Mouse (Mus musculus) spleen, adult 2 months (tissue): Measurements from ENCODE around the gene Atp2c2. TPM values are rescaled to one million over a fixed set of nuclear protein-coding genes. Genes with fewer than 3 reads are reported as not detected.
A peak's percentile ranks its signal among the peaks of the same experiment; 100 is the strongest.

Source experiments
- DNase-seq, 2 experiments: peaks; one replicate each; pipeline versions ENCODE4 v3.0.0 to v3.0.0-alpha.2; 2012 to 2021; ENCODE audit warnings: low spot score in 2 of 2, low read depth in 1 of 2
- H3K27ac ChIP-seq: fragments of 200-500 bp; 2 replicates; pipeline ENCODE4 v1.5.1; 2012; ENCODE audit warnings: low read length, inconsistent platforms; ENCODE audit not compliant: insufficient read depth
- H3K27me3 ChIP-seq: fragments of 200-500 bp; 2 replicates; pipeline ENCODE4 v1.6.1; 2012; ENCODE audit warnings: mild to moderate bottlenecking, moderate library complexity, low read length, inconsistent platforms; ENCODE audit not compliant: control insufficient read depth, insufficient read depth
- H3K36me3 ChIP-seq: fragments of 200-500 bp; 2 replicates; pipeline ENCODE4 v1.6.1; 2012; ENCODE audit warnings: mild to moderate bottlenecking, low read length, inconsistent platforms; ENCODE audit not compliant: control insufficient read depth, insufficient read depth
- H3K4me1 ChIP-seq: fragments of 200-500 bp; 2 replicates; pipeline ENCODE4 v1.6.1; 2011; ENCODE audit warnings: inconsistent platforms; ENCODE audit not compliant: control insufficient read depth, insufficient read depth, insufficient read length
- H3K4me3 ChIP-seq: fragments of 200-500 bp; 2 replicates; pipeline ENCODE4 v1.5.1; 2011; ENCODE audit warnings: mild to moderate bottlenecking, inconsistent platforms; ENCODE audit not compliant: insufficient read depth, insufficient read length; ENCODE audit errors: extremely low read depth
- CTCF ChIP-seq: fragments of 200-500 bp; IDR thresholded peaks from 2 replicates; pipeline ENCODE4 v1.5.1; 2011; ENCODE audit warnings: mild to moderate bottlenecking, inconsistent platforms; ENCODE audit not compliant: insufficient read depth, insufficient read length, insufficient replicate concordance; ENCODE audit errors: extremely low read depth
- POLR2A ChIP-seq: fragments of 200-500 bp; IDR thresholded peaks from 2 replicates; pipeline ENCODE4 v1.6.1; 2011; ENCODE audit warnings: low read depth, low read length, inconsistent platforms
- WGBS: fragments of 180-500 bp; shearing (Covaris S2); methylation state at CpG from one replicate; pipeline ENCODE4 v1.1.7; 2018; 5-methylcytosine and 5-hydroxymethylcytosine counted together
- polyA plus RNA-seq: library from polyadenylated mRNA; depleted of rRNA; stranded (reverse); fragments of >200 nt; gene quantifications from 2 replicates; pipeline ENCODE4 v1.2.3, GENCODE M21; 2012

Atp2c2 gene
- polyA plus RNA-seq, 1 experiment = 0.28 TPM

GRCm38 (mm10) chr8:119789581-119789980 is 89.8 kb downstream of the Atp2c2 start:
- Histone ChIP-seq H3K27ac (peak overlapping the region; percentile 65), H3K36me3 (no peaks in the 10 kb centered on the region), H3K27me3 (no peaks in the 10 kb centered on the region), H3K4me3 (no peak overlapping the region), H3K4me1 (peaks cover 29% of the 10 kb centered on the region; the same call in 1 of the 2 replicates)
- WGBS = 65% methylated on average over 7 of the region's 7 CpGs
- DNase-seq = no peak
- TF ChIP-seq CTCF = no peak
- TF ChIP-seq POLR2A = no peak

- Histone ChIP-seq H3K27ac (no peak overlapping the region), H3K36me3 (no peaks in the 10 kb centered on the region)
- no peak for DNase-seq
Measured at GRCm38 (mm10) chr8:119791804-119792704, 92.2 kb downstream of the Atp2c2 start.

DNA sequence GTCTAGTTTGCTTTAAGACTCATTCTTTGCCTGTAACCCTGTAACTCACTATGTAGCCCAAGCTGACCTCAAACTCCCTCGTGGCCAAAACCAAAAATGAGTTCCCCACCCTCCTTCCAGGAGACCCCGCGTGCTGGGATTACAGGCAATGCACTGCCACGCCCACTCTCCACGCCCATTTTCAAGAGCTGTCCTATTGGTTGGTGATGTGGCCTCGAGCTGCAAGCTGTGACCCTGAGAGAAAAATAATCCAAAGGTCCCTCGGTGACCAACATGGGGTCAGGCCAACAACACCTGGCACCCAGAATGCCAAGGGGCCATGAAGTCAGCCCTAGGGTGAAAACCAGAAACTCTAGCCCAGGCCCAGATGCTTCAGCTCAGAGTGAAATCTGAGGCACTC is 94.9 kb downstream of the Atp2c2 start:
- no peak for DNase-seq
- peaks cover 9% of the 10 kb centered on the region; the same call in 1 of the 2 replicates for H3K4me1 ChIP-seq
- H3K4me3 ChIP-seq = no peak overlapping the region
- H3K27ac ChIP-seq = no peak overlapping the region
- 80% methylated on average over 7 of the region's 7 CpGs for WGBS
- TF ChIP-seq CTCF (no peak), POLR2A (no peak)
- no peaks in the 10 kb centered on the region for H3K36me3 ChIP-seq
- no peaks in the 10 kb centered on the region for H3K27me3 ChIP-seq

More at GRCm38 (mm10) chr8:119791804-119792704, 92.2 kb downstream of the Atp2c2 start:
- 73% methylated on average over 16 of the region's 16 CpGs for WGBS
- H3K4me3 ChIP-seq = no peak overlapping the region
- no peaks in the 10 kb centered on the region for H3K27me3 ChIP-seq
- no peak for TF ChIP-seq CTCF
- TF ChIP-seq POLR2A = no peak
- H3K4me1 ChIP-seq = peaks cover 8% of the 10 kb centered on the region; the same call in 1 of the 2 replicates

DNA sequence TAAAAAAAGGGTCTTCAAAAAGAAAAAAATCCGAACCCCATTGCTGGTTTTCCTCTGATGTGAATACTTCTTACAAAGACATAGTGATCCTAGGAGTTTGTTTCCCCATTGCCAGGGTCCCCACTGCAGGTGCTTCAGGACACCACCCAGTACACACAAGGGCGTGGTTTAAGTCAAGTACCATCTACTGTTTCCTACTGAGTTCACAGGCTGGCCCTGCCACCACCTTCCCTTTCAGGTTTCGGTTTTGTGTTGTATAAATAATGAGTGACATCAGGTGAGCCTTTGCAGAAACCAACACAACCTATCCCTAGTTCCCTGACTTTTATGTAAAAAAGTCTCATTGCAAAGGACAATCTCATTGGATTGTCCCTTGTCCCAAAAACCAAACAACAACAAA is 95.8 kb downstream of the Atp2c2 start:
- Histone ChIP-seq H3K36me3 (no peaks in the 10 kb centered on the region), H3K27ac (no peak overlapping the region), H3K27me3 (no peaks in the 10 kb centered on the region), H3K4me1 (peaks cover 9% of the 10 kb centered on the region; the same call in 1 of the 2 replicates), H3K4me3 (no peak overlapping the region)
- 65% methylated on average over 3 of the region's 3 CpGs for WGBS
- TF ChIP-seq CTCF = no peak
- no peak for DNase-seq

GRCm38 (mm10) chr8:119798170-119798964 is 98.6 kb downstream of the Atp2c2 start:
- no peak for TF ChIP-seq POLR2A
- no peak for TF ChIP-seq CTCF
- Histone ChIP-seq H3K4me3 (peak overlapping the region; percentile 29; the same call in 1 of the 2 replicates), H3K36me3 (no peaks in the 10 kb centered on the region), H3K27ac (peak overlapping the region; percentile 30; the same call in 1 of the 2 replicates), H3K4me1 (peaks cover 9% of the 10 kb centered on the region; the same call in 1 of the 2 replicates), H3K27me3 (no peaks in the 10 kb centered on the region)
- peak in 1 of 2 experiments; percentile 81 for DNase-seq
- 8% methylated on average over 15 of the region's 15 CpGs for WGBS

- Histone ChIP-seq H3K36me3 (no peaks in the 10 kb centered on the region), H3K27ac (0 out of 2 replicates have a peak overlapping the region, but pooled peaks have one; percentile 10), H3K4me1 (peaks cover 9% of the 10 kb centered on the region; the same call in 1 of the 2 replicates), H3K4me3 (no peak overlapping the region), H3K27me3 (no peaks in the 10 kb centered on the region)
- DNase-seq = no peak
- no peak for TF ChIP-seq CTCF
- TF ChIP-seq POLR2A = no peak
- 57% methylated on average over 2 of the region's 2 CpGs for WGBS
Measured at GRCm38 (mm10) chr8:119798965-119799264, 99.1 kb downstream of the Atp2c2 start.
